Mouse (Mus musculus) spleen, adult 2 months (tissue): ENCODE results near the gene Fam53a. TPM values are rescaled to one million over a fixed set of nuclear protein-coding genes. Genes with fewer than 3 reads are reported as not detected.

Experiments
- DNase-seq, 2 experiments: peaks; one replicate each; pipeline versions ENCODE4 v3.0.0 to v3.0.0-alpha.2; 2012 to 2021; ENCODE audit warnings: low spot score in 2 of 2, low read depth in 1 of 2
- H3K27ac ChIP-seq: fragments of 200-500 bp; 2 replicates; pipeline ENCODE4 v1.5.1; 2012; ENCODE audit warnings: low read length, inconsistent platforms; ENCODE audit not compliant: insufficient read depth
- H3K27me3 ChIP-seq: fragments of 200-500 bp; 2 replicates; pipeline ENCODE4 v1.6.1; 2012; ENCODE audit warnings: mild to moderate bottlenecking, moderate library complexity, low read length, inconsistent platforms; ENCODE audit not compliant: control insufficient read depth, insufficient read depth
- H3K36me3 ChIP-seq: fragments of 200-500 bp; 2 replicates; pipeline ENCODE4 v1.6.1; 2012; ENCODE audit warnings: mild to moderate bottlenecking, low read length, inconsistent platforms; ENCODE audit not compliant: control insufficient read depth, insufficient read depth
- H3K4me1 ChIP-seq: fragments of 200-500 bp; 2 replicates; pipeline ENCODE4 v1.6.1; 2011; ENCODE audit warnings: inconsistent platforms; ENCODE audit not compliant: control insufficient read depth, insufficient read depth, insufficient read length
- H3K4me3 ChIP-seq: fragments of 200-500 bp; 2 replicates; pipeline ENCODE4 v1.5.1; 2011; ENCODE audit warnings: mild to moderate bottlenecking, inconsistent platforms; ENCODE audit not compliant: insufficient read depth, insufficient read length; ENCODE audit errors: extremely low read depth
- CTCF ChIP-seq: fragments of 200-500 bp; IDR thresholded peaks from 2 replicates; pipeline ENCODE4 v1.5.1; 2011; ENCODE audit warnings: mild to moderate bottlenecking, inconsistent platforms; ENCODE audit not compliant: insufficient read depth, insufficient read length, insufficient replicate concordance; ENCODE audit errors: extremely low read depth
- POLR2A ChIP-seq: fragments of 200-500 bp; IDR thresholded peaks from 2 replicates; pipeline ENCODE4 v1.6.1; 2011; ENCODE audit warnings: low read depth, low read length, inconsistent platforms
- WGBS: fragments of 180-500 bp; shearing (Covaris S2); methylation state at CpG from one replicate; pipeline ENCODE4 v1.1.7; 2018; 5-methylcytosine and 5-hydroxymethylcytosine counted together
- polyA plus RNA-seq: library from polyadenylated mRNA; depleted of rRNA; stranded (reverse); fragments of >200 nt; gene quantifications from 2 replicates; pipeline ENCODE4 v1.2.3, GENCODE M21; 2012

Gene Fam53a
- polyA plus RNA-seq, 1 experiment: 29.2 TPM

DNA sequence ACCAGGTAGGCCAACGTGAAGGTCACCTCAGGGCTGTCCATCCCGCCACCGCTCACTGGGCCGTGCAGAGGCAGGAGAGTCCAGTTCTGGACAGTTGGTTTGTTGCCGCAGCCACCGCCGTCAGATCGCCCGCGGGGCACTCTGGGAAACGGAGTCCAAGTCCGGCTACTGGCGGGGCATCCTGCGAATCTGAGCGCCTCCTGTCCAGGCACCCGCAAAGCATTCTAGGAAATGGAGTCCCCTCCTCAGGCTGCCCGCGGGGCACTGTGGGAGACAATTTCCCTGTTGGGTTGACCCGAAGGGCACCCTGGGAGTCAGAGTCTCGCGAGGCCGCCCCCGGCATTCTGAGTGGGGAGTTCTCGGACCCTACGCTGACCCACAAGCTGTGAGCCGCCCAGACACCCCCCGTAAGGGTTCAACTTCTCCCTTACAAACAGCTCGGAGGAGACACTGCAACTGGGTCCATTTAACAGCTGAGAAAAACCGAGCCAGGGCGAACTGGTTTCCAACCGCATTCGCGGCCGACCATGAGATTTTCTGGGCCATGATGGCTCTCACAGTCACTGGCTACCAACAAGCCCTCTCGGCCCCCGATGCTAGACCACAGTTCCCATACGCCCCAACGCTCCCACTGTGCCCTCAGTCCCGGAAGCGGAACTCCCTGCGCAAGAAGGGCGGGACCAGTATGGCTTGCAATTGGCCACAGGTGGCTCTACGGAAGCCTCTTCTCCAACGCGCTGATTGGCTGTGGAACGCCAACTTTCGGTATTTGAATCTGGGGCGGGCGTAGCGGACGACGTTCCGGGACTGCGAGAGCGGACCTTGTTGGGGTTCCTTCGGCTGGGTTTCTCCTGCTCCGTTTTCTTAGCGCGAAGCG lies 28.6 kb upstream of the Fam53a start, which contains the start of the genes Tacc3 and Tmem129:
Tacc3 (plus strand) TSS at position 342 of the 877 bp plus-strand sequence.
Tmem129 (minus strand) TSS at position 630 of the 877 bp plus-strand sequence.
- Histone ChIP-seq H3K4me1 (peaks cover 17% of the 10 kb centered on the region; the same call in 1 of the 2 replicates), H3K27ac (peak within 1 kb of the TSS; percentile 98), H3K36me3 (peaks cover 1% of the 10 kb centered on the region; the same call in 1 of the 2 replicates), H3K4me3 (peak within 1 kb of the TSS; percentile 87), H3K27me3 (no peaks in the 10 kb centered on the region)
- peak; percentile 97 to 98 for DNase-seq
- WGBS: under 1% methylated on average over 60 of the region's 60 CpGs
- TF ChIP-seq POLR2A (peak; percentile 32), CTCF (no peak)

- DNase-seq: no peak
- TF ChIP-seq POLR2A (no peak), CTCF (no peak)
- H3K4me1 ChIP-seq: peaks cover 20% of the 10 kb centered on the region; the same call in 1 of the 2 replicates
- H3K27me3 ChIP-seq: no peaks in the 10 kb centered on the region
- WGBS: under 1% methylated on average over 32 of the region's 32 CpGs
- peak overlapping the region; percentile 89 for H3K27ac ChIP-seq
- H3K36me3 ChIP-seq: peaks cover 1% of the 10 kb centered on the region; the same call in 1 of the 2 replicates
- H3K4me3 ChIP-seq: peak overlapping the region; percentile 87
Measured at GRCm38 (mm10) chr5:33657251-33657786, 27.9 kb upstream of the Fam53a start.

DNA sequence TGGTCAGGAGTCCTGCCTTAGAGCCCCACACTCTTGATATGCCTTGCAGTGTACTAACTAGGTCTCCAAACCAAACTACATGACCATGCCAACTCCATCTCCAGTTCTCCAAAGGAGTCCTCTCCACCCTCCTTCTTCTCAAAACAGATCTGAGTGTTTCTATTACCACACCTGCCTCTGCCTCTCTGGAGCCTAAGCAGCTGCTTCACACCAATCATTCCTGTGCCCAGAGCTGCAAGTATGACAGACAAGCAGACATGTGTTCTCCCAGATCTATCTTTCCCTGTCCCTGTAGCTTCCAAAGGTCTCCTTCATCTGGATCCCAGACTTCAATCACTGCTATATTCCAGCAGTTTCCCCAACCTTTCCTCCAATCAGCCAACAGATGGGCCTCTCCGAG lies 27.3 kb upstream of the Fam53a start:
- H3K4me1 ChIP-seq: peaks cover 20% of the 10 kb centered on the region; the same call in 1 of the 2 replicates
- H3K4me3 ChIP-seq: peak overlapping the region; percentile 87; the same call in 1 of the 2 replicates
- TF ChIP-seq POLR2A: no peak
- TF ChIP-seq CTCF: no peak
- peaks cover 1% of the 10 kb centered on the region; the same call in 1 of the 2 replicates for H3K36me3 ChIP-seq
- H3K27me3 ChIP-seq: no peaks in the 10 kb centered on the region
- H3K27ac ChIP-seq: peak overlapping the region; percentile 89
- 22% methylated on average over 1 of the region's 1 CpGs for WGBS
- no peak for DNase-seq

- no peak overlapping the region for H3K4me3 ChIP-seq
- H3K36me3 ChIP-seq: no peaks in the 10 kb centered on the region
- peak overlapping the region; percentile 7; the same call in 1 of the 2 replicates for H3K27ac ChIP-seq
- peak in 1 of 2 experiments; percentile 29 for DNase-seq
- no peaks in the 10 kb centered on the region for H3K27me3 ChIP-seq
- WGBS: 61% methylated on average over 10 of the region's 10 CpGs
- TF ChIP-seq CTCF (no peak), POLR2A (no peak)
- H3K4me1 ChIP-seq: peaks cover 20% of the 10 kb centered on the region; the same call in 1 of the 2 replicates
Measured at GRCm38 (mm10) chr5:33655251-33655840, 25.9 kb upstream of the Fam53a start.

DNA sequence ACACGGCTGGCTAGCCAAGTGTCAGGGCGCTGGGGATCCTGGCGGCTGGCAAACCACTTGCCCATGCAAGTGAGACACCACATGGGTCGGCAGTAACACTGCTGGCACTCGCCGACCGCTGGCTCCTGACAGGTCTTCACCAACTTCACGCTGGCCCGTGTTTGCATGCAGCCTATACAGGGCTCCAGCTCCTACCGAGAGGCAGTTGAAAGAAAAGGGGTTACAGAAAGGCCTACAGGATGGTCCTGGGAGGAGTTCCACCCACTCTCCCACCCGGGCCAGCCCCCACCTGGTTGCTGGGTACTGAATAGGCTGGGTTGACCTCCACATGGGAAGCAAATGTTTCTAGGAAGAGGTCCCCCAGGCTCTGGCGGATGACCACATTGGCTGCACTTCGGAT lies 25.0 kb upstream of the Fam53a start:
- peaks cover 2% of the 10 kb centered on the region; the same call in 1 of the 2 replicates for H3K36me3 ChIP-seq
- WGBS: 97% methylated on average over 13 of the region's 13 CpGs
- DNase-seq: no peak
- no peak overlapping the region for H3K4me3 ChIP-seq
- H3K27me3 ChIP-seq: no peaks in the 10 kb centered on the region
- H3K4me1 ChIP-seq: peaks cover 20% of the 10 kb centered on the region; the same call in 1 of the 2 replicates
- H3K27ac ChIP-seq: peak overlapping the region; percentile 26; the same call in 1 of the 2 replicates
- TF ChIP-seq POLR2A (no peak), CTCF (no peak)

DNA sequence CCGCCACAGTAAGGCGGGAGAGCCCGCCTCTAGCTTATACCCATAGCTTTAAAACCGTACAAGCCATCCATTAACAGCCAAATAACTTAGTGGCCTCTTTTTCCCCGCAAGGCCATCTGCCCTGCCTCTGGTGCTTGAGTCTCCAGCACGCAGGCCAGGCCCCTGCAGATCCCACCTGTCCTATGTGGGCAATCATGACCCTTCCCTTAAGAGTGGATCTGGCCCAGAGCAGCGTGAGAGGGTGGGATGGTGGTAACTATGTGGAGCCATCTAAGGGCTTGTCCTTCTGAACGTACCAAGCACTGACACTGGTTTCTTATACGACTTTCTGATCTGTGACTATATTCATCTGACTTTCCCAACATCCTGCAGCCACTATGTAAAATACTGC lies 23.3 kb upstream of the Fam53a start:
- Histone ChIP-seq H3K27me3 (no peaks in the 10 kb centered on the region), H3K4me1 (peaks cover 20% of the 10 kb centered on the region; the same call in 1 of the 2 replicates), H3K27ac (peak overlapping the region; percentile 50; the same call in 1 of the 2 replicates), H3K36me3 (peaks cover 9% of the 10 kb centered on the region), H3K4me3 (peak overlapping the region; percentile 25; the same call in 1 of the 2 replicates)
- DNase-seq: no peak
- 11% methylated on average over 9 of the region's 9 CpGs for WGBS
- TF ChIP-seq CTCF (no peak), POLR2A (no peak)
